Mouse (Mus musculus): ENCODE results near the gene Rhox4g. TPM values are rescaled to one million over a fixed set of nuclear protein-coding genes. Genes with fewer than 3 reads are reported as not detected.

Gene Rhox4g
- total and polyA plus RNA-seq, 2 experiments from 2014 or later = not detected

Other genes with a start within 250 kb of the Rhox4g start
- not detected in 2 replicates for gene Rhox2b, start 239.3 kb downstream of the Rhox4g start, total RNA-seq (2014; rRNA removed)
- not detected in 2 replicates for gene Rhox2b, start 239.3 kb downstream of the Rhox4g start, polyA plus RNA-seq (2015; fragmentation: Nextera tagmentation; extraction: Ambion mirVana)
- gene Rhox4b, start 218.8 kb downstream of the Rhox4g start, total RNA-seq (2014; rRNA removed) = not detected in 2 replicates
- gene Rhox4b, start 218.8 kb downstream of the Rhox4g start, polyA plus RNA-seq (2015; fragmentation: Nextera tagmentation; extraction: Ambion mirVana) = not detected in 2 replicates
- not detected in 2 replicates for gene Rhox2c, start 197.6 kb downstream of the Rhox4g start, total RNA-seq (2014; rRNA removed)
- not detected in 2 replicates for gene Rhox2c, start 197.6 kb downstream of the Rhox4g start, polyA plus RNA-seq (2015; fragmentation: Nextera tagmentation; extraction: Ambion mirVana)
- not detected in 2 replicates for gene Rhox3c, start 192.7 kb downstream of the Rhox4g start, total RNA-seq (2014; rRNA removed)
- not detected in 2 replicates for gene Rhox3c, start 192.7 kb downstream of the Rhox4g start, polyA plus RNA-seq (2015; fragmentation: Nextera tagmentation; extraction: Ambion mirVana)
- gene Rhox4c, start 171.0 kb downstream of the Rhox4g start, total RNA-seq (2014; rRNA removed) = not detected in 2 replicates
- gene Rhox4c, start 171.0 kb downstream of the Rhox4g start, polyA plus RNA-seq (2015; fragmentation: Nextera tagmentation; extraction: Ambion mirVana) = not detected in 2 replicates
- gene Rhox2d, start 157.9 kb downstream of the Rhox4g start, total RNA-seq (2014; rRNA removed) = not detected in 2 replicates
- gene Rhox2d, start 157.9 kb downstream of the Rhox4g start, polyA plus RNA-seq (2015; fragmentation: Nextera tagmentation; extraction: Ambion mirVana) = not detected in 2 replicates
- not detected in 2 replicates for gene Rhox4d, start 137.0 kb downstream of the Rhox4g start, total RNA-seq (2014; rRNA removed)
- gene Rhox4d, start 137.0 kb downstream of the Rhox4g start, polyA plus RNA-seq (2015; fragmentation: Nextera tagmentation; extraction: Ambion mirVana) = not detected in 2 replicates
- not detected in 2 replicates for gene Rhox2e, start 120.9 kb downstream of the Rhox4g start, total RNA-seq (2014; rRNA removed)
- gene Rhox2e, start 120.9 kb downstream of the Rhox4g start, polyA plus RNA-seq (2015; fragmentation: Nextera tagmentation; extraction: Ambion mirVana) = not detected in 2 replicates
- not detected in 2 replicates for gene Rhox3e, start 109.3 kb downstream of the Rhox4g start, total RNA-seq (2014; rRNA removed)
- gene Rhox3e, start 109.3 kb downstream of the Rhox4g start, polyA plus RNA-seq (2015; fragmentation: Nextera tagmentation; extraction: Ambion mirVana) = not detected in 2 replicates
- not detected in 2 replicates for gene Rhox4e, start 93.9 kb downstream of the Rhox4g start, total RNA-seq (2014; rRNA removed)
- gene Rhox4e, start 93.9 kb downstream of the Rhox4g start, polyA plus RNA-seq (2015; fragmentation: Nextera tagmentation; extraction: Ambion mirVana) = not detected in 2 replicates
- gene Rhox2f, start 79.9 kb downstream of the Rhox4g start, total RNA-seq (2014; rRNA removed) = not detected in 2 replicates
- not detected in 2 replicates for gene Rhox2f, start 79.9 kb downstream of the Rhox4g start, polyA plus RNA-seq (2015; fragmentation: Nextera tagmentation; extraction: Ambion mirVana)
- not detected in 2 replicates for gene Rhox3f, start 70.3 kb downstream of the Rhox4g start, total RNA-seq (2014; rRNA removed)
- not detected in 2 replicates for gene Rhox3f, start 70.3 kb downstream of the Rhox4g start, polyA plus RNA-seq (2015; fragmentation: Nextera tagmentation; extraction: Ambion mirVana)
- gene Rhox4f, start 43.6 kb downstream of the Rhox4g start, total RNA-seq (2014; rRNA removed) = not detected in 2 replicates
- gene Rhox4f, start 43.6 kb downstream of the Rhox4g start, polyA plus RNA-seq (2015; fragmentation: Nextera tagmentation; extraction: Ambion mirVana) = not detected in 2 replicates
- not detected in 2 replicates for gene Rhox3g, start 22.7 kb downstream of the Rhox4g start, total RNA-seq (2014; rRNA removed)
- gene Rhox3g, start 22.7 kb downstream of the Rhox4g start, polyA plus RNA-seq (2015; fragmentation: Nextera tagmentation; extraction: Ambion mirVana) = not detected in 2 replicates
- not detected in 2 replicates for gene Rhox2g, start 7.9 kb downstream of the Rhox4g start, total RNA-seq (2014; rRNA removed)
- gene Rhox2g, start 7.9 kb downstream of the Rhox4g start, polyA plus RNA-seq (2015; fragmentation: Nextera tagmentation; extraction: Ambion mirVana) = not detected in 2 replicates
- not detected in 2 replicates for gene Rhox3h, start 17.4 kb upstream of the Rhox4g start, total RNA-seq (2014; rRNA removed)
- gene Rhox3h, start 17.4 kb upstream of the Rhox4g start, polyA plus RNA-seq (2015; fragmentation: Nextera tagmentation; extraction: Ambion mirVana) = not detected in 2 replicates
- not detected in 2 replicates for gene Rhox2h, start 21.9 kb upstream of the Rhox4g start, total RNA-seq (2014; rRNA removed)
- not detected in 2 replicates for gene Rhox2h, start 21.9 kb upstream of the Rhox4g start, polyA plus RNA-seq (2015; fragmentation: Nextera tagmentation; extraction: Ambion mirVana)
- gene Rhox5, start 153.5 kb upstream of the Rhox4g start, total RNA-seq (2014; rRNA removed) = not detected in 2 replicates
- gene Rhox5, start 153.5 kb upstream of the Rhox4g start, polyA plus RNA-seq (2015; fragmentation: Nextera tagmentation; extraction: Ambion mirVana) = 0.65 and 0.70 TPM in 2 replicates
- not detected in 2 replicates for gene Rhox6, start 175.6 kb upstream of the Rhox4g start, total RNA-seq (2014; rRNA removed)
- not detected in 2 replicates for gene Rhox6, start 175.6 kb upstream of the Rhox4g start, polyA plus RNA-seq (2015; fragmentation: Nextera tagmentation; extraction: Ambion mirVana)
- gene Rhox7a, start 180.4 kb upstream of the Rhox4g start, total RNA-seq (2014; rRNA removed) = not detected in 2 replicates
- not detected in 2 replicates for gene Rhox7a, start 180.4 kb upstream of the Rhox4g start, polyA plus RNA-seq (2015; fragmentation: Nextera tagmentation; extraction: Ambion mirVana)
- gene Rhox8, start 227.6 kb upstream of the Rhox4g start, total RNA-seq (2014; rRNA removed) = not detected in 2 replicates
- gene Rhox8, start 227.6 kb upstream of the Rhox4g start, polyA plus RNA-seq (2015; fragmentation: Nextera tagmentation; extraction: Ambion mirVana) = not detected in 2 replicates
- not detected in 2 replicates for gene Rhox7b, start 245.9 kb upstream of the Rhox4g start, total RNA-seq (2014; rRNA removed)
- gene Rhox7b, start 245.9 kb upstream of the Rhox4g start, polyA plus RNA-seq (2015; fragmentation: Nextera tagmentation; extraction: Ambion mirVana) = not detected in 2 replicates

Measured in forebrain, postnatal 0 days (tissue).